Mouse (Mus musculus): ENCODE data around the gene Ptprm. TPM values are rescaled to one million over a fixed set of nuclear protein-coding genes. Genes with fewer than 3 reads are reported as not detected.

Gene Ptprm
- total RNA-seq, 2 experiments from 2014 or later = 27.3 to 27.4 TPM

GRCm38 (mm10) chr17:67087585-67087984 lies 266.7 kb downstream of the Ptprm start:
- DNase-seq (ENCODE audit: low spot score in 2 of 2) = no peak

DNA sequence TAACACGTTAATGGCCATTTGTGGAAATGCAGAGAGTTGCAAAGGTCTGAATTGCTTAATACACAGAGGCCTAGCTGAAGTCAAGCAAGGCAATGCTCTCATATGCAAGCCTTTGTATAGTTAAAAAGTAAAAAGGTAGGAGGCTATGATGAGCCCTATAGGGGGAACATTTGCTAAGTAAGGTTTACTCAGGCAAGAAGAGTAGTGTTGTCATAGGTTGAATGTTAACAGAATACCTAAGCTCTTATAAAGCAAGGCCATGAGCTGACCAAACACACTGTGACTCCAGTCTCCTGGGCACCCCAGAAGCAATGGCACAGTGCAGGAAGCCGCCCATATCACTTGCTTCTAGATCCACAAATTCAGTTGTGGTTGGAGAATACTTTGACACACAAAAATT lies 267.4 kb downstream of the Ptprm start:
- no peak for DNase-seq (ENCODE audit: low spot score in 2 of 2)

- no peak for DNase-seq (ENCODE audit: low spot score in 2 of 2)
These were observed 269.8 kb downstream of the Ptprm start for GRCm38 (mm10) chr17:67084501-67084900.

DNA sequence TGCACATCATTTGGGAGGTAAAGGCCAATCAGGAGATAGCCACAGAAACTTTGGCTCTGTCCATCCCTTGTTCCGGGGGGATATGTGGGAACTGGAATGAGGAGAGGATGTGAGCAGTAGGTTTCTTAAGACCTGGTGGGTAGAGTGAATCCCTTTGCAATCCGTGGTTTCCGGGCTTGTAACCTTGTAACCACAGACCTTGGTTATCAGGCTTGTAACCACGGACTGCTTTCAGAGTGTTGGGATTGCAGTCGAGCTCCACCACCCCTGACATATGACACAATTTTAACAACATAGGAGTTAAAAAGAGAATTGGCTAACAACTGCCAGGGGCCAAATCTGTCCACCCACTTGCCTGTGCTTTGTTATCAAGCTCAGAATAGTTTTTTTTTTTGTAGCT lies 270.2 kb downstream of the Ptprm start:
- no peak for DNase-seq (ENCODE audit: low spot score in 2 of 2)

GRCm38 (mm10) chr17:67079570-67079969 lies 274.7 kb downstream of the Ptprm start:
- DNase-seq (ENCODE audit: low spot score in 2 of 2) = no peak

GRCm38 (mm10) chr17:67073580-67073979 lies 280.7 kb downstream of the Ptprm start:
- no peak for DNase-seq (ENCODE audit: low spot score in 2 of 2)

GRCm38 (mm10) chr17:67073139-67073538 lies 281.1 kb downstream of the Ptprm start:
- no peak for DNase-seq (ENCODE audit: low spot score in 2 of 2)

- DNase-seq (ENCODE audit: low spot score in 2 of 2) = no peak
These were observed 282.8 kb downstream of the Ptprm start for GRCm38 (mm10) chr17:67071231-67072009.

GRCm38 (mm10) chr17:67063611-67064010 lies 290.6 kb downstream of the Ptprm start:
- no peak for DNase-seq (ENCODE audit: low spot score in 2 of 2)

GRCm38 (mm10) chr17:67055681-67056080 lies 298.6 kb downstream of the Ptprm start:
- DNase-seq (ENCODE audit: low spot score in 2 of 2) = no peak

GRCm38 (mm10) chr17:67054202-67054601 lies 300.1 kb downstream of the Ptprm start:
- no peak for DNase-seq (ENCODE audit: low spot score in 2 of 2)

GRCm38 (mm10) chr17:67052624-67053314 lies 301.5 kb downstream of the Ptprm start:
- no peak for DNase-seq (ENCODE audit: low spot score in 2 of 2)

DNA sequence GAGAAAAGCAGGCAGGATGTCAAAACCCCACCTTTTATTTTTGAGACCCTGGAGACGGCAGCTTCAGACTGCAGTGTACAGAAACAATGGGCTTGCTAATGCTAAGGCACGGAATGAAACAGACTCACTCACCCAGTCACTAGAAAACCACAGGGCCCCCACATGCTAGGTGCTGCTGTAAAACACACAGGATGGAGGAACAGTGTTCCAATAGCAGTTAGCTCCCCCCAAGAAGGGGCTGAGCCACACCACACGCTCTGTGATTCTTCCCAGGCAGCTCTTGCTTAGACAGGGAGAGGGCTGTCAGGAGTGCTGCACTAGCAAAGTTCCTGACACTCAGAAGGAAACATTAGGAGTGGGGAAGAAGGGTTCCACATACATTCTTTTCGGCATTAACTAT lies 306.6 kb downstream of the Ptprm start:
- DNase-seq (ENCODE audit: low spot score in 2 of 2) = no peak

GRCm38 (mm10) chr17:67038558-67038957 lies 315.7 kb downstream of the Ptprm start:
- DNase-seq (ENCODE audit: low spot score in 2 of 2) = no peak

GRCm38 (mm10) chr17:67033547-67033946 lies 320.7 kb downstream of the Ptprm start:
- no peak for DNase-seq (ENCODE audit: low spot score in 2 of 2)

GRCm38 (mm10) chr17:67032021-67032420 lies 322.2 kb downstream of the Ptprm start:
- no peak for DNase-seq (ENCODE audit: low spot score in 2 of 2)

GRCm38 (mm10) chr17:67031341-67031740 lies 322.9 kb downstream of the Ptprm start:
- no peak for DNase-seq (ENCODE audit: low spot score in 2 of 2)

- no peak for DNase-seq (ENCODE audit: low spot score in 2 of 2)
These were observed 327.0 kb downstream of the Ptprm start for GRCm38 (mm10) chr17:67027274-67027673.

DNA sequence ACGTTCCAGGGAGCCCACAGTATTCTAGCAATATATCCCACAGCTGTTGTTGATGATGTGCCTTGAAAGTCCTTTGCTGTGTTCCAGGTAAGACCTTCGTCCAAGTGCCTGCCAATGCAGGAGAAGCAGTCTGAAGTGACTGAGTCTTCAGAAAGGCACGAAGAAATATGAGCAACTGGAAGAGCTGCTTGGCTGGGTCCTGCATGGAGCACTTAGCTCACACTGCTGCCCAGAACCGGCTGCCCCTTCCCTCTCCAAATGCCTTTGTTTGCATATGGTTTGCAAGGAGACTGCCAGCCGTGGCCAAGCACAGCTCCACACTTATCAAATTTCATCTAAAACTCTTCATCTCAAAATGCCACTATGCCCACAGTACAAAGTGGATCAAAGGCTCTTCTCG lies 337.8 kb downstream of the Ptprm start:
- no peak for DNase-seq (ENCODE audit: low spot score in 2 of 2)

GRCm38 (mm10) chr17:67013217-67013616 lies 341.0 kb downstream of the Ptprm start:
- DNase-seq (ENCODE audit: low spot score in 2 of 2) = no peak

DNA sequence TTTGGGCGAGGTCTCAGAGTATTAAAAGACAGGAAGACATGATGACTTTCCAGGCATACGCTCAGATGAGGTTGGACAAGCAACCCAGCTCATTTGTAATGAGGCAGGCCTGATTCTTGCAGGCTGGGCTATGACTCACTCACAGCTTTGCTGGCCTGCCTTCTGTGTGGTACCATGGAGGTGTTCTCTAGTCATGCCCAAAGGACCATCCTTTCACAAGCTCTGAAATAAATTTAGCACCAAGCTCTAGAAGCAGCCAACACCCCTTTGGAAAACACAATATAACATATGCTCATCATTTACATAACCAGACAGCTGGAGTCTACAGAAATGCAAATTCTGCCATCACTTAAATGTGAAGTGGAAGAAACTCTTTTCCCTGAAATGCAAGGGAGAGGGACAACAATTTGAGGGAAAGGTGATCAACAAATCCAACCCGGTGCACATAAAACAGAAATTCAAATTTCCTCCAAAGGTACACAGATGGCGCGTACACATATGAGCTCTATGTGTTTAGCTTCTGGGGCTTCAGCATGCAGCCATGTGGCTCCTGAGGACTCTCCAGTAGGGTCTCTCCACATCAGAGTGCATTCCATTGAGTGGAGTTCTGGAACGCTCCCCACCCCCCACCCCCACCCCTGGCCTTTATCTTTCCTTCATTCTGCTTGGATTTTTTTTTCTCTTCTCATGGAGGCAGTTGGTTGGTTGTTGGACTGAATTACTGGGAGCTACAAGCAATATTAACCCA lies 342.2 kb downstream of the Ptprm start:
- no peak for DNase-seq (ENCODE audit: low spot score in 2 of 2)

DNA sequence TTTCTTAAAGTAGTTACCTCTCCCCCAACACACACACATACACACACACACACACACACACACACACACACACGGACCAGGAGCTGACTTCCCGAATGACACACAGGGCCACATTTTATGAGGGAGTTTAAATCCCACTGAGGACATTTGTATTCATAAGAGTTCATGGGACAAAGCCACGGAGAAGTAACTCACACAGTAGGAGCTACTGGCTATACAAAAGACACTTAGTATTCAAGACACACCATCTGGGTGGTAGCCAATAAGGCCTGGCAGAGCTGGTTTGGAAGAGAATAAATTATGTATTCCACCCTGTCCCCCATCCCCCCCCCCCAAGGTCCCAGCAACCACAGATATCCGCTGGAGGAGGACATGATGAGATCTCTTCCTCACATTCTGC lies 344.1 kb downstream of the Ptprm start:
- no peak for DNase-seq (ENCODE audit: low spot score in 2 of 2)

Data from adrenal gland, adult 18-20 months (tissue).